Mouse (Mus musculus): ENCODE data around the gene Nxn. TPM values are rescaled to one million over a fixed set of nuclear protein-coding genes. Genes with fewer than 3 reads are reported as not detected.

The Nxn gene
- polyA plus RNA-seq, 1 experiment from 2014 or later = 107 TPM

- CTCF ChIA-PET = interaction anchor here (1.6 to 2.7 kb wide), 2 partner anchors 9 to 14 kb away, joined by 4 to 10 read pairs; no protein-coding TSS in a partner anchor
- DNase-seq (ENCODE audit: low read depth, low spot score) (no peak), ATAC-seq (no peak)
- H3K27me3 ChIP-seq = no peaks in the 10 kb centered on the region
- in situ Hi-C loops (cut with MboI; ENCODE audit: low pct_unique_long_range_greater_than_20kb) = no loop called here
- POLR2A ChIA-PET = no interaction called here
- TF ChIP-seq CTCF (IDR thresholded peaks at IDR 0.05) = no peak
Observed at GRCm38 (mm10) chr11:76298457-76299000, 100.4 kb downstream of the Nxn start.

- H3K27me3 ChIP-seq = no peaks in the 10 kb centered on the region
- DNase-seq (ENCODE audit: low read depth, low spot score) = no peak
- POLR2A ChIA-PET = no interaction called here
- CTCF ChIA-PET = interaction anchor here (1.6 kb wide), 1 partner anchor 10 kb away, joined by 4 read pairs; no protein-coding TSS in a partner anchor
- TF ChIP-seq CTCF (IDR thresholded peaks at IDR 0.05) = no peak
- ATAC-seq = no peak
- in situ Hi-C loops (cut with MboI; ENCODE audit: low pct_unique_long_range_greater_than_20kb) = no loop called here
Observed at GRCm38 (mm10) chr11:76297252-76297651, 101.7 kb downstream of the Nxn start.

- in situ Hi-C loops (cut with MboI; ENCODE audit: low pct_unique_long_range_greater_than_20kb) = no loop called here
- ATAC-seq (no peak), DNase-seq (ENCODE audit: low read depth, low spot score) (no peak)
- POLR2A ChIA-PET = no interaction called here
- H3K27me3 ChIP-seq = no peaks in the 10 kb centered on the region
- no peak for TF ChIP-seq CTCF (IDR thresholded peaks at IDR 0.05)
- CTCF ChIA-PET = no interaction called here
Observed at GRCm38 (mm10) chr11:76294836-76295235, 104.1 kb downstream of the Nxn start.

DNA sequence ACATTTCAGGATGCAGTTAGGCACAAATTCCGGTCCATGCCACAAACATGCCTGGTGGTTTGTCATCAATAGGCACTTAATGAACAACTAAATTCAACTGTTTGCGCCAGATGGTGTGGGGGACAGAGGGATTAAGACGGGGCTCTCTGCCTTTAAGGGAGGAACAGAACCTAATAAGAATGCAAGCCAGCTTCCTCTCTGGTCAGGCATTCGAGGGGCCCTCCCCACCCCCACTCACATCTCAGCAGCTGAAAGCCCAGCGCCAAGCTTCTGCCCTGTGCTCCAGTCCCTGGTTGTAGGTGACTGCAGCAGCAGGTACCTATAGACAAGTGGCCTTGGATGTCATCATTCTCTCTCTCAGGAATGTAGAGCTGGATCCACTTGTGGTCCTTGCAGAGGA lies 104.9 kb downstream of the Nxn start:
- POLR2A ChIA-PET = no interaction called here
- no peak for DNase-seq (ENCODE audit: low read depth, low spot score)
- in situ Hi-C loops (cut with MboI; ENCODE audit: low pct_unique_long_range_greater_than_20kb) = no loop called here
- TF ChIP-seq CTCF (IDR thresholded peaks at IDR 0.05) = no peak
- no peaks in the 10 kb centered on the region for H3K27me3 ChIP-seq
- ATAC-seq = no peak
- CTCF ChIA-PET = no interaction called here

DNA sequence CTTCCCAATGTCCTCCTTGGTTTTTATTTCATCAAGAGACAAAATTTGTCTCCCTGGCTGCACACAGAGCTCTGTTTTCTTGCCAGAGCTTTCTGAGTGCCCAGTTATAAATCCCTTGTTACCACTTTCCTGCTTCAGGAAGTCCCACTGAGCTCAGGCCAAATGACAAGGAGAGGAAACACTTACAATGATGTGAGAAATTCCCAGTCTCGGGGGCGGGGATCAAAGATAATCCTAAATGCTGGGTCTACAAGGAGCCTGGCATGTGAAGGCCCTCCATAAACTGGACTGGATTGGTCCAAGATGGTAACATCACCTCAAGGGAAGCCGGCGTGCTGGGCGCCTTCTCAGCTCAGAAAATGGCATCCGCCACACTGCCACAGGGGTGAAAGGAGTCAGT lies 106.1 kb downstream of the Nxn start:
- TF ChIP-seq CTCF (IDR thresholded peaks at IDR 0.05) = no peak
- in situ Hi-C loops (cut with MboI; ENCODE audit: low pct_unique_long_range_greater_than_20kb) = no loop called here
- POLR2A ChIA-PET = interaction anchor here (0.6 kb wide), 1 partner anchor 104 kb away, joined by 3 read pairs; no protein-coding TSS in a partner anchor
- DNase-seq (ENCODE audit: low read depth, low spot score) (no peak), ATAC-seq (no peak)
- no peaks in the 10 kb centered on the region for H3K27me3 ChIP-seq
- CTCF ChIA-PET = interaction anchor here (2.1 kb wide), 1 partner anchor 106 kb away, joined by 7 read pairs; the partner anchor contains the start of gene Nxn

- ChIA-PET CTCF (interaction anchor here (2.1 kb wide), 1 partner anchor 107 kb away, joined by 7 read pairs; the partner anchor contains the start of gene Nxn), POLR2A (no interaction called here)
- in situ Hi-C loops (cut with MboI; ENCODE audit: low pct_unique_long_range_greater_than_20kb) = no loop called here
- no peak for ATAC-seq
- no peak for DNase-seq (ENCODE audit: low read depth, low spot score)
- TF ChIP-seq CTCF (IDR thresholded peaks at IDR 0.05) = no peak
- no peaks in the 10 kb centered on the region for H3K27me3 ChIP-seq
Observed at GRCm38 (mm10) chr11:76292398-76292797, 106.5 kb downstream of the Nxn start.

GRCm38 (mm10) chr11:76291960-76292359 lies 107.0 kb downstream of the Nxn start:
- in situ Hi-C loops (cut with MboI; ENCODE audit: low pct_unique_long_range_greater_than_20kb) = no loop called here
- no peaks in the 10 kb centered on the region for H3K27me3 ChIP-seq
- no peak for ATAC-seq
- ChIA-PET CTCF (interaction anchor here (1.0 to 2.1 kb wide), 3 partner anchors 17 to 107 kb away, joined by 3 to 7 read pairs (median 4); partner anchors contain the start of gene Nxn), POLR2A (no interaction called here)
- no peak for TF ChIP-seq CTCF (IDR thresholded peaks at IDR 0.05)
- no peak for DNase-seq (ENCODE audit: low read depth, low spot score)

DNA sequence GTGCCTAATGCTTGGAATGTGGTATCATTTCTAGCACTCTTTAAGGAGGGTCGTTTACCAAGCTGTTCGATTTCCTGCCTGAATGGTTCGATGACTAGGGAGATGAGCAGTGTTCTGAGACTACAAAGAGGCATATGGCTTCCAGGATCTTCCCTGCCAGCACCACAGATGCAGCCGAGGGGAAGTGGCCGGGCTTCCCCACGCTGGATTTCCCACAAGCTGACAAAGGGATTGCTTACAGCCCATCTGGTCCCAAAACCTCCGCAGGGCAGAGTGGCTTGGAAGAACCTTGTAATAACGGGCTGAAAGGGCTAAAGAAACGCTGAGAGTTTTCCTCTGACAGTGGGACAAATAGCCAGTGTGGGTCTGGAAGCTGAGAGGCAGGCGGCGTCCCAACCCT lies 108.6 kb downstream of the Nxn start:
- no peaks in the 10 kb centered on the region for H3K27me3 ChIP-seq
- TF ChIP-seq CTCF (IDR thresholded peaks at IDR 0.05) = no peak
- in situ Hi-C loops (cut with MboI; ENCODE audit: low pct_unique_long_range_greater_than_20kb) = no loop called here
- DNase-seq (ENCODE audit: low read depth, low spot score) (no peak), ATAC-seq (peak; percentile 8)
- ChIA-PET POLR2A (no interaction called here), CTCF (interaction anchor here (1.6 kb wide), 1 partner anchor 19 kb away, joined by 3 read pairs; no protein-coding TSS in a partner anchor)

DNA sequence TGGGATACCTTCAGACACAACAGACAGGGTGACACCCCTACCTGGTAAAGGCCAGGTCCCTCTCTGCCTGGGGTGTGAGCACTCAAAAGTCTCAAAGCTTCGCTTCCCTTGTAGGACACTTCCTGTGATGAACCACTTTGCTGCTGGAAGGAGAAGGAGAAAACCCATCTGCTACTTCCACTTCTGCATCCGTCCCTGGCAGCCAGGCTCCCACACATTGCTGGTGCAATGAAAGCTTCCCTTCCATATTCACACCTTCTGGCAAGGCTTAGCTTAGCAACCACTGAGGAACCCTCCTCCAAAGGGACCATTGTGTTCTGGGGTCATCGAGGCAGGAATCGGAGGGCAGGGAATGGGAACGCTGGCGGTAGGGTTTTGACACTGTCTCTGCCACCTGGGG lies 110.3 kb downstream of the Nxn start:
- DNase-seq (ENCODE audit: low read depth, low spot score) = no peak
- ChIA-PET POLR2A (no interaction called here), CTCF (interaction anchor here (1.4 to 2.3 kb wide), 2 partner anchors 22 to 35 kb away, joined by 3 to 8 read pairs; no protein-coding TSS in a partner anchor)
- H3K27me3 ChIP-seq = no peaks in the 10 kb centered on the region
- ATAC-seq = no peak
- in situ Hi-C loops (cut with MboI; ENCODE audit: low pct_unique_long_range_greater_than_20kb) = no loop called here
- TF ChIP-seq CTCF (IDR thresholded peaks at IDR 0.05) = no peak

- ATAC-seq = no peak
Observed at GRCm38 (mm10) chr11:76287301-76287700, 111.6 kb downstream of the Nxn start.

GRCm38 (mm10) chr11:76286534-76287126 lies 112.3 kb downstream of the Nxn start:
- no peak for TF ChIP-seq CTCF (IDR thresholded peaks at IDR 0.05)
- POLR2A ChIA-PET = no interaction called here
- CTCF ChIA-PET = interaction anchor here (1.3 to 3.1 kb wide), 6 partner anchors 14 to 105 kb away, joined by 3 to 10 read pairs (median 3); no protein-coding TSS in a partner anchor
- peak; percentile 79 for DNase-seq (ENCODE audit: low read depth, low spot score)
- H3K27me3 ChIP-seq = no peaks in the 10 kb centered on the region
- ATAC-seq = no peak
- in situ Hi-C loops (cut with MboI; ENCODE audit: low pct_unique_long_range_greater_than_20kb) = no loop called here

More at GRCm38 (mm10) chr11:76287301-76287700, 111.6 kb downstream of the Nxn start:
- POLR2A ChIA-PET = no interaction called here
- CTCF ChIA-PET = interaction anchor here (1.4 to 2.3 kb wide), 3 partner anchors 24 to 104 kb away, joined by 3 to 8 read pairs (median 3); no protein-coding TSS in a partner anchor
- H3K27me3 ChIP-seq = no peaks in the 10 kb centered on the region
- TF ChIP-seq CTCF (IDR thresholded peaks at IDR 0.05) = no peak
- in situ Hi-C loops (cut with MboI; ENCODE audit: low pct_unique_long_range_greater_than_20kb) = no loop called here
- no peak for DNase-seq (ENCODE audit: low read depth, low spot score)
